Mouse (Mus musculus) kidney, adult 2 months (tissue): ENCODE data around the gene Zfp36l2.

Source experiments
- CTCF ChIP-seq: fragments of 200-500 bp; conservative IDR thresholded peaks from 2 replicates; pipeline ENCODE4 v1.5.1; 2011; ENCODE audit warnings: low read depth, mild to moderate bottlenecking, control low read depth, low read length, moderate library complexity, mixed read lengths; ENCODE audit not compliant: insufficient read depth, insufficient read length
- POLR2A ChIP-seq: fragments of 200-500 bp; IDR thresholded peaks from one replicate; pipeline ENCODE4 v1.6.1; 2011; ENCODE audit warnings: low read depth, low read length, control low read depth

GRCm38 (mm10) chr17:84191946-84192345 is 4.2 kb upstream of the Zfp36l2 start:
- TF ChIP-seq CTCF (no peak), POLR2A (no peak)
